Mouse (Mus musculus): ENCODE measurements at regions not wholly inside any gene's neighbourhood (a gene's known extent, or its start where the extent isn't known, plus 50 kb on each side); places are given as distances from the start of the nearest gene placed in this dataset.

DNA sequence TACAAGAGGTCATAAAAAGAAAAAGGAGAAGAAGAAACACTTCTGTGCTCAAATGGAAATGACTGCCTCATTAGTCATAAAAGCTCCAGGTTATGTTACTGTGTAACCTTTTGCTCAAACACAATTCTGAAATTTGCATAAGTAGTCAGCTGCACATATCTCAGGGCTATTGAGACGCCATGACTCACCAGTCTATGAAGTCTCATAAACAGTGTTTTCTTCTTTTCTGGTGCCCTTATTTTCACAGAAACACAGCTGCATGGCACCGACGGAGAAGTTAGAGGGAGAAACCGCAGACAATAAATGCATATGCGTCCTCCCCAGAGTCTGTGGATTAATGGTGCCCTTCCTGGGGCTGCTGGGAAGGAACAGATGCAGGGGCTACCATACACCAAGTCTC is 193.1 kb upstream of the Prkcq start:
- Histone ChIP-seq H3K4me2 (ENCODE audit: low read depth, low read length) (no peak overlapping the region), H3K27me3 (ENCODE audit: insufficient read depth, low read length) (no peaks in the 10 kb centered on the region), H3K4me3 (ENCODE audit: low read length) (no peak overlapping the region), H3K27ac (no peak overlapping the region), H3K9ac (replicated peaks; ENCODE audit: low read length) (no peak overlapping the region), H3K4me1 (ENCODE audit: insufficient read depth, low read length) (no peaks in the 10 kb centered on the region), H3K9me3 (ENCODE audit: low read length) (no peaks in the 10 kb centered on the region), H3K36me3 (ENCODE audit: insufficient read depth, low read length) (no peaks in the 10 kb centered on the region)
- TF ChIP-seq CTCF (IDR thresholded peaks at IDR 0.05; ENCODE audit: low read depth): no peak
- DNase-seq (ENCODE audit: low spot score) (no peak), ATAC-seq (no peak)
- WGBS: 76% methylated on average over 5 of the region's 5 CpGs

- no peak for TF ChIP-seq CTCF (IDR thresholded peaks at IDR 0.05; ENCODE audit: low read depth)
- Histone ChIP-seq H3K27ac (no peak overlapping the region), H3K4me3 (ENCODE audit: low read length) (no peak overlapping the region), H3K4me2 (ENCODE audit: low read depth, low read length) (no peak overlapping the region), H3K9ac (replicated peaks; ENCODE audit: low read length) (no peak overlapping the region), H3K9me3 (ENCODE audit: low read length) (no peaks in the 10 kb centered on the region), H3K36me3 (ENCODE audit: insufficient read depth, low read length) (no peaks in the 10 kb centered on the region), H3K27me3 (ENCODE audit: insufficient read depth, low read length) (no peaks in the 10 kb centered on the region), H3K4me1 (ENCODE audit: insufficient read depth, low read length) (no peaks in the 10 kb centered on the region)
- DNase-seq (ENCODE audit: low spot score): no peak
- WGBS: 50% methylated on average over 7 of the region's 7 CpGs
- no peak for ATAC-seq
These were observed 185.8 kb upstream of the Prkcq start for GRCm38 (mm10) chr2:10986101-10986500.

DNA sequence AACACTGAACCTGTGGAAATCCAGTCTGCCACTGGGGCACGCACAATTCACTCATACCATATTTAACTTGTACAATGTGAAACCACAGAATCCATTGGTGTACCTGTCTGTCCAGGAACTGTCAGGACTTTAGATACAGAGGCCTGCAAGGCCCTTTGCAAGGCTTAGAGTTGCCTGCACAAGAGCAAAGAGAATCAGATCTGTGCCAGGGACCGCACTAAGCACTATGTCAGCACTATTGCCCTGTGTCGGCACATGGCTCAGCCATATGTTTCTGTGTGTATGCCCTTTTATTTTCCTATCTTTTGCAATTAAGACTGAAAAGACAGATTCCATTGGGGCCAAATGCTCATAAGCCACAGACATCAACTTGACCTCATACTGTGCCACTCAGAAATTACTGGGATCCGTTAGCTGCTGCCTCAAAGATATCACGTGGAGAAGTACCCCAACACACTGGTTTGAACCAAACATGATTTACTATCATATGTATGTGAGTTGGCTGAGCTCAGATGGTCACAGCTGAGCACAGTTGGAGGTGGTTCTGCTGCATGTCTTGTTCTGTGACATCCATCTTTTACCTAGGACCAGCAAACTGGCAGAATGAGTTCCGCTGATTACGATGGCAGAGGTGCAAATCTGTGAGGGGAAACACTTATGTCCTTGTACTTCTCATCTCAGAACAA is 181.7 kb upstream of the Prkcq start:
- no peak overlapping the region for H3K27ac ChIP-seq
- no peak overlapping the region for H3K4me2 ChIP-seq (ENCODE audit: low read depth, low read length)
- no peak overlapping the region for H3K4me3 ChIP-seq (ENCODE audit: low read length)
- H3K9me3 ChIP-seq (ENCODE audit: low read length): no peaks in the 10 kb centered on the region
- TF ChIP-seq CTCF (IDR thresholded peaks at IDR 0.05; ENCODE audit: low read depth): no peak
- ATAC-seq (no peak), DNase-seq (ENCODE audit: low spot score) (no peak)
- no peak overlapping the region for H3K9ac ChIP-seq (replicated peaks; ENCODE audit: low read length)
- no peaks in the 10 kb centered on the region for H3K4me1 ChIP-seq (ENCODE audit: insufficient read depth, low read length)
- 75% methylated on average over 7 of the region's 7 CpGs for WGBS
- no peaks in the 10 kb centered on the region for H3K27me3 ChIP-seq (ENCODE audit: insufficient read depth, low read length)
- no peaks in the 10 kb centered on the region for H3K36me3 ChIP-seq (ENCODE audit: insufficient read depth, low read length)

GRCm38 (mm10) chr2:10998798-10999197 is 173.1 kb upstream of the Prkcq start:
- Histone ChIP-seq H3K27ac (no peak overlapping the region), H3K4me2 (ENCODE audit: low read depth, low read length) (no peak overlapping the region), H3K4me3 (ENCODE audit: low read length) (no peak overlapping the region), H3K27me3 (ENCODE audit: insufficient read depth, low read length) (no peaks in the 10 kb centered on the region), H3K9me3 (ENCODE audit: low read length) (no peaks in the 10 kb centered on the region), H3K4me1 (ENCODE audit: insufficient read depth, low read length) (no peaks in the 10 kb centered on the region), H3K36me3 (ENCODE audit: insufficient read depth, low read length) (no peaks in the 10 kb centered on the region), H3K9ac (replicated peaks; ENCODE audit: low read length) (no peak overlapping the region)
- 53% methylated on average over 1 of the region's 1 CpGs for WGBS
- DNase-seq (ENCODE audit: low spot score) (no peak), ATAC-seq (no peak)
- TF ChIP-seq CTCF (IDR thresholded peaks at IDR 0.05; ENCODE audit: low read depth): no peak

DNA sequence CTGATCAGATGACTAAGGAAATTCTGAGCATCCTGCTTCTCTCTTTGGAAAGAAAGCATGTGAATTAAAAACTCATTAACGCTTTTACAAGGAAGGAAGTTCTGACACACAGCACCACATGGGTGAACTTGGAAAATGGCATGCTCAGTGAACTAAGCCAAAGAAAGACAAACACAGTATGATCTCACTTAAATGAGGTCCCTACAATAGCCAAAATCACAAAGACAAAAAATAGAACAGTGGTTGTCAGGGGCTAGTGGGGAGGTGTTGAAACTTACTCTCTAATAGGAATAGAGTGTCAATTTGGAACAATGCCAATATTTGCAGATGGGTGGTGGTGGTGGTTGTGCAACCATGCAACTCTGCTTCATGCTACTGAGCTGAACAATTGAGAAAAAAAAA is 172.7 kb upstream of the Prkcq start:
- Histone ChIP-seq H3K4me1 (ENCODE audit: insufficient read depth, low read length) (no peaks in the 10 kb centered on the region), H3K27me3 (ENCODE audit: insufficient read depth, low read length) (no peaks in the 10 kb centered on the region), H3K27ac (no peak overlapping the region), H3K4me2 (ENCODE audit: low read depth, low read length) (no peak overlapping the region), H3K4me3 (ENCODE audit: low read length) (no peak overlapping the region), H3K36me3 (ENCODE audit: insufficient read depth, low read length) (no peaks in the 10 kb centered on the region), H3K9me3 (ENCODE audit: low read length) (no peaks in the 10 kb centered on the region), H3K9ac (replicated peaks; ENCODE audit: low read length) (no peak overlapping the region)
- no peak for DNase-seq (ENCODE audit: low spot score)
- 67% methylated on average over 1 of the region's 1 CpGs for WGBS
- no peak for TF ChIP-seq CTCF (IDR thresholded peaks at IDR 0.05; ENCODE audit: low read depth)
- ATAC-seq: no peak

DNA sequence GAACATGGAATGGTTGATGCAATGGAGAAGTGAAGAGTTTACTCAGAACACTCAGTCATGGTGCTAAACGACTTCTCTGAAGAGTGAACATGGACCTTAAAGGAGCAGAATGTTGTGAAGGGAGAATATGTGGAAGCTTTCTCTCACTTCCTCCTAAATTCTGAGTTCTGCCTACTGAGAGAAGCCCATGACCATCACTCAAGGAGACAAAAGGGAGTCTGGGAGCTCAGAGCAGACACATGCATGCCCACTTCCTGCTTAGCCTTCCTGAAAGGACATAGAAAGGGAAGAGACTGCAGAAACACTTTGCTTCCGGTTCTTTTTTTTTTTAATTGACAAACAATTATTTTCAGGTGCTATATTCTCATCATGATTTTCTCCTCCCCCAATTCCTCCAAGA is 166.1 kb upstream of the Prkcq start:
- TF ChIP-seq CTCF (IDR thresholded peaks at IDR 0.05; ENCODE audit: low read depth): no peak
- WGBS: 83% methylated on average over 2 of the region's 2 CpGs

DNA sequence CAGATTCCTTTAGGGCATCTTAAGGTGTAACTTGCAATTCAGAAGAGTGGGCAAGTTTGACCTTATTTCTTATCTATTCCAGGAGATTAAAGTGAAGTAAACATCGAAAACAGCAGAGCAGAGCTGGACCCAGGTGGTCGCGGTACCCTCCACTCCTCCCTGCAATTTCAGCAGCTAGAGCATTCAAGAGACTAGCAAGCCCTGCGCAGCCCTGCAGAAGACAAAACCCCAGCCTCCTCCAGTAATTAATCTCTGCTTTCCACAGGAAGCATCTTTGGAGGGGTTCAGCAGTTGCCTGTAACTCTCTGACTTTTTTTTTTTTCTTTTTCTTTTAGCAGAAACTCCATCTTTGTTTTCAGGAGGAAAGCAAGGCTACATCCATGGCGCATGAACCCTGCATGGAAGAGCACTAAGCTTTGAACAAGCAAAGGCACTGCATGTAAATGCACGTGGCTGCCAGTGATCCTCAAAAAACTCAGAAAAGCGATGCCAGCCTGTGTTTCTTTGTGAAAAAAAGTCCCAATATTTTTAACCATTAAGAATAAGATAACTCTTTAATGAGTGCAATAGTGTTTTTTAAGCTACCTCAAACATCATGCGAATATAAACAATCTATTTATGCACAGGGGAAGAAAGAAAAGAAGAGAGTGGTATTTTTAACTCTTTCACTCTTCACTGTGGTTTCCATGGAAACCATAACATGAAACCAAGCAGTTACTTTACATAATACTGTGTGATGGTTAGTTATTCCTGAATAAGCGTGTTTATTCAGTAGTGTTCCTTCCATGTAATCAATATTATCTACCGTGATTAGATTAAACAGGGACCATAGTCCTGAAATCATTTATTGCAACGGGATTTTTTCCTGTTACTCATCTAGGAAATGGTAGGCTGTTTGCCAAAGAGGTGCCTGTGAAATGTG is 160.6 kb upstream of the Prkcq start:
- Histone ChIP-seq H3K4me3 (ENCODE audit: low read length) (no peak overlapping the region), H3K36me3 (ENCODE audit: insufficient read depth, low read length) (no peaks in the 10 kb centered on the region), H3K27me3 (ENCODE audit: insufficient read depth, low read length) (no peaks in the 10 kb centered on the region), H3K9me3 (ENCODE audit: low read length) (no peaks in the 10 kb centered on the region), H3K4me2 (ENCODE audit: low read depth, low read length) (no peak overlapping the region), H3K4me1 (ENCODE audit: insufficient read depth, low read length) (no peaks in the 10 kb centered on the region), H3K27ac (no peak overlapping the region), H3K9ac (replicated peaks; ENCODE audit: low read length) (no peak overlapping the region)
- 38% methylated on average over 11 of the region's 11 CpGs for WGBS
- ATAC-seq (no peak), DNase-seq (ENCODE audit: low spot score) (no peak)
- TF ChIP-seq CTCF (IDR thresholded peaks at IDR 0.05; ENCODE audit: low read depth): no peak

More for the DNA sequence above, 166.1 kb upstream of the Prkcq start:
- Histone ChIP-seq H3K9me3 (ENCODE audit: low read length) (no peaks in the 10 kb centered on the region), H3K4me3 (ENCODE audit: low read length) (no peak overlapping the region), H3K27me3 (ENCODE audit: insufficient read depth, low read length) (no peaks in the 10 kb centered on the region), H3K9ac (replicated peaks; ENCODE audit: low read length) (no peak overlapping the region), H3K27ac (no peak overlapping the region), H3K4me1 (ENCODE audit: insufficient read depth, low read length) (no peaks in the 10 kb centered on the region), H3K4me2 (ENCODE audit: low read depth, low read length) (no peak overlapping the region), H3K36me3 (ENCODE audit: insufficient read depth, low read length) (no peaks in the 10 kb centered on the region)
- ATAC-seq (no peak), DNase-seq (ENCODE audit: low spot score) (no peak)
